Comparison of ENCODE assay signal across 28 mouse cellular contexts in genomic region chr3:130137204-130137603, GRCm38 (mm10). TPM values are rescaled to one million over a fixed set of nuclear protein-coding genes. Genes with fewer than 3 reads are reported as not detected.
"Had no signal": no experiment of that assay in that cellular context is flagged by ENCODE, and none has a peak within 500 bp of the region (broad histone marks: within the 10 kb centered on the region; RNA-seq: fewer than 3 reads in every experiment).

No protein-coding gene starts in this region.

- H3K9me3 ChIP-seq: hindbrain, embryonic 12.5 days; intestine, embryonic 15.5 days; limb, embryonic 13.5 days; limb, embryonic 15.5 days; liver, embryonic 12.5 days had no signal

- H3K4me2 ChIP-seq: heart, embryonic 12.5 days; hindbrain, embryonic 12.5 days; hindbrain, embryonic 14.5 days; intestine, embryonic 15.5 days; limb, embryonic 13.5 days; limb, embryonic 15.5 days; liver, embryonic 12.5 days had no signal

- H3K36me3 ChIP-seq: heart, embryonic 10.5 days; heart, embryonic 12.5 days; hindbrain, embryonic 10.5 days; hindbrain, embryonic 12.5 days; intestine, embryonic 15.5 days; limb, embryonic 13.5 days; limb, embryonic 15.5 days; liver, embryonic 12.5 days had no signal

- H3K9ac ChIP-seq: heart, embryonic 12.5 days; hindbrain, embryonic 12.5 days; hindbrain, embryonic 14.5 days; intestine, embryonic 15.5 days; limb, embryonic 13.5 days; limb, embryonic 15.5 days; liver, embryonic 12.5 days; liver, embryonic 14.5 days had no signal

- H3K4me3 ChIP-seq: gastrocnemius, adult 2 months; heart, embryonic 10.5 days; heart, embryonic 12.5 days; hindbrain, embryonic 10.5 days; hindbrain, embryonic 12.5 days; intestine, embryonic 15.5 days; layer of hippocampus, adult 2 months; limb, embryonic 13.5 days; limb, embryonic 15.5 days; liver, embryonic 12.5 days had no signal

- H3K27ac ChIP-seq: gastrocnemius, adult 2 months; heart, embryonic 10.5 days; hindbrain, embryonic 10.5 days; hindbrain, embryonic 12.5 days; hindbrain, embryonic 14.5 days; intestine, embryonic 15.5 days; layer of hippocampus, adult 2 months; limb, embryonic 13.5 days; limb, embryonic 15.5 days; liver, embryonic 12.5 days; liver, embryonic 14.5 days had no signal

- ATAC-seq: hindbrain, embryonic 16.5 days; inflammation-experienced regulatory T-cells, adult 6 months; intestine, embryonic 15.5 days; intestine, postnatal 0 days; liver, embryonic 12.5 days had no signal

- H3K4me1 ChIP-seq: heart, embryonic 10.5 days; hindbrain, embryonic 10.5 days; hindbrain, embryonic 12.5 days; intestine, embryonic 15.5 days; limb, embryonic 13.5 days; limb, embryonic 15.5 days; liver, embryonic 12.5 days had no signal

- H3K27me3 ChIP-seq: heart, embryonic 12.5 days; hindbrain, embryonic 12.5 days; intestine, embryonic 15.5 days; limb, embryonic 13.5 days; limb, embryonic 15.5 days; liver, embryonic 12.5 days had no signal

- DNase-seq: gastrocnemius, adult 2 months; gastrocnemius, postnatal 10 days; gastrocnemius, postnatal 25 days; heart, adult 18-20 months; heart, postnatal 10 days; heart, postnatal 4 days; kidney, adult 18-20 months; kidney, adult 8-10 months; kidney, postnatal 10 days; kidney, postnatal 25 days; kidney, postnatal 4 days; layer of hippocampus, adult 9-11 months; layer of hippocampus, postnatal 36 days; left cerebral cortex, postnatal 4 days had no signal

RNA-seq across cellular contexts. Expression of gene Col25a1, which starts 5.9 kb away (rescaled TPM):
- polyA plus RNA-seq: inflammation-experienced regulatory T-cells, adult 6 months had no signal
